Mouse (Mus musculus) lung, embryonic 15.5 days (tissue): ENCODE measurements around the gene Pax3. TPM values are rescaled to one million over a fixed set of nuclear protein-coding genes. Genes with fewer than 3 reads are reported as not detected.

Experiments
- ATAC-seq: fragments of 200-750 bp; cut with Nextera tagmentation; 2 replicates; pipeline ENCODE4 v1.8.0; 2017; ENCODE audit warnings: moderate number of reproducible peaks, borderline replicate concordance; ENCODE audit not compliant: low FRiP score, low TSS enrichment; ENCODE audit errors: extremely low read depth
- H3K27ac ChIP-seq: fragments of 300-500 bp; sonication (generic); 2 replicates; pipeline ENCODE4 v1.5.1; 2015; ENCODE audit warnings: moderate library complexity, mild to moderate bottlenecking, inconsistent platforms
- H3K27me3 ChIP-seq: fragments of 300-500 bp; sonication (generic); 2 replicates; pipeline ENCODE4 v1.6.1; 2015; ENCODE audit warnings: inconsistent platforms
- H3K36me3 ChIP-seq: fragments of 300-500 bp; sonication (generic); 2 replicates; pipeline ENCODE4 v1.6.1; 2015; ENCODE audit warnings: inconsistent platforms
- H3K4me1 ChIP-seq: fragments of 300-500 bp; sonication (generic); 2 replicates; pipeline ENCODE4 v1.6.1; 2015; ENCODE audit warnings: inconsistent platforms
- H3K4me2 ChIP-seq: fragments of 300-500 bp; sonication (generic); 2 replicates; pipeline ENCODE4 v1.6.1; 2015; ENCODE audit warnings: inconsistent platforms, mild to moderate bottlenecking, moderate library complexity
- H3K4me3 ChIP-seq: fragments of 300-500 bp; sonication (generic); 2 replicates; pipeline ENCODE4 v1.5.1; 2015; ENCODE audit warnings: mild to moderate bottlenecking, inconsistent platforms
- H3K9ac ChIP-seq: fragments of 300-500 bp; sonication (generic); 2 replicates; pipeline ENCODE4 v1.6.1; 2015; ENCODE audit warnings: inconsistent platforms
- H3K9me3 ChIP-seq: fragments of 300-500 bp; sonication (generic); 2 replicates; pipeline ENCODE4 v1.6.1; 2016; ENCODE audit warnings: inconsistent platforms
- WGBS: fragments of 180-500 bp; shearing (Covaris S2); methylation state at CpG from one replicate; pipeline ENCODE4 v1.1.7; 2015; 5-methylcytosine and 5-hydroxymethylcytosine counted together
- polyA plus RNA-seq: library from polyadenylated mRNA; unstranded; fragments of >200 nt; fragmentation: Nextera tagmentation; extraction: Ambion mirVana; gene quantifications from 2 replicates; pipeline ENCODE4 v1.2.1, GENCODE M21; 2015

The Pax3 gene
- polyA plus RNA-seq, 1 experiment from 2014 or later = 0.06 TPM

GRCm38 (mm10) chr1:78195771-78196712 lies 892 bp downstream of the Pax3 start:
- ATAC-seq = no peak
- no peaks in the 10 kb centered on the region for H3K36me3 ChIP-seq
- H3K4me3 ChIP-seq = peak overlapping the region; percentile 25
- H3K4me2 ChIP-seq = peak overlapping the region; percentile 51
- no peak overlapping the region for H3K27ac ChIP-seq
- peaks cover 100% of the 10 kb centered on the region for H3K27me3 ChIP-seq
- H3K9me3 ChIP-seq = no peaks in the 10 kb centered on the region
- WGBS = 1% methylated on average over 42 of the region's 42 CpGs
- peaks cover 13% of the 10 kb centered on the region for H3K4me1 ChIP-seq
- no peak overlapping the region for H3K9ac ChIP-seq

- Histone ChIP-seq H3K4me3 (no peak overlapping the region), H3K4me1 (peaks cover 13% of the 10 kb centered on the region)
These were observed 1.8 kb downstream of the Pax3 start for GRCm38 (mm10) chr1:78195145-78195544.

GRCm38 (mm10) chr1:78194381-78195047 lies 2.4 kb downstream of the Pax3 start:
- H3K27ac ChIP-seq = no peak overlapping the region
- H3K4me2 ChIP-seq = no peak overlapping the region
- ATAC-seq = no peak

More at GRCm38 (mm10) chr1:78195145-78195544, 1.8 kb downstream of the Pax3 start:
- Histone ChIP-seq H3K9ac (no peak overlapping the region), H3K36me3 (no peaks in the 10 kb centered on the region), H3K27me3 (peaks cover 100% of the 10 kb centered on the region), H3K27ac (no peak overlapping the region), H3K9me3 (no peaks in the 10 kb centered on the region), H3K4me2 (no peak overlapping the region)
- 3% methylated on average over 21 of the region's 21 CpGs for WGBS
- no peak for ATAC-seq

GRCm38 (mm10) chr1:78193465-78193991 lies 3.4 kb downstream of the Pax3 start:
- Histone ChIP-seq H3K27me3 (peaks cover 99% of the 10 kb centered on the region), H3K27ac (no peak overlapping the region), H3K9ac (no peak overlapping the region), H3K4me1 (peaks cover 18% of the 10 kb centered on the region), H3K4me2 (no peak overlapping the region; the same call in 1 of the 2 replicates), H3K36me3 (no peaks in the 10 kb centered on the region), H3K9me3 (no peaks in the 10 kb centered on the region), H3K4me3 (0 out of 2 replicates have a peak overlapping the region, but pooled peaks have one; percentile 6)
- ATAC-seq = no peak
- 2% methylated on average over 20 of the region's 20 CpGs for WGBS

More at GRCm38 (mm10) chr1:78194381-78195047, 2.4 kb downstream of the Pax3 start:
- Histone ChIP-seq H3K4me1 (peaks cover 15% of the 10 kb centered on the region), H3K9me3 (no peaks in the 10 kb centered on the region), H3K27me3 (peaks cover 100% of the 10 kb centered on the region), H3K4me3 (no peak overlapping the region), H3K9ac (no peak overlapping the region), H3K36me3 (no peaks in the 10 kb centered on the region)
- 3% methylated on average over 6 of the region's 6 CpGs for WGBS

- H3K27ac ChIP-seq = no peak overlapping the region
- no peak overlapping the region for H3K4me3 ChIP-seq
- no peak overlapping the region for H3K4me2 ChIP-seq
- peaks cover 18% of the 10 kb centered on the region for H3K4me1 ChIP-seq
- H3K27me3 ChIP-seq = peaks cover 99% of the 10 kb centered on the region
- WGBS = 2% methylated on average over 20 of the region's 20 CpGs
- no peak overlapping the region for H3K9ac ChIP-seq
- ATAC-seq = no peak
- no peaks in the 10 kb centered on the region for H3K36me3 ChIP-seq
- no peaks in the 10 kb centered on the region for H3K9me3 ChIP-seq
These were observed 4.0 kb downstream of the Pax3 start for GRCm38 (mm10) chr1:78192746-78193464.

GRCm38 (mm10) chr1:78192217-78192735 lies 4.7 kb downstream of the Pax3 start:
- no peaks in the 10 kb centered on the region for H3K36me3 ChIP-seq
- no peak overlapping the region for H3K9ac ChIP-seq
- no peak overlapping the region for H3K27ac ChIP-seq
- peaks cover 16% of the 10 kb centered on the region for H3K4me1 ChIP-seq
- ATAC-seq = no peak
- H3K4me3 ChIP-seq = no peak overlapping the region
- no peak overlapping the region for H3K4me2 ChIP-seq
- H3K27me3 ChIP-seq = peaks cover 99% of the 10 kb centered on the region
- H3K9me3 ChIP-seq = no peaks in the 10 kb centered on the region
- 7% methylated on average over 19 of the region's 19 CpGs for WGBS

GRCm38 (mm10) chr1:78191761-78192160 lies 5.2 kb downstream of the Pax3 start:
- no peak for ATAC-seq

GRCm38 (mm10) chr1:78191331-78191730 lies 5.6 kb downstream of the Pax3 start:
- Histone ChIP-seq H3K27ac (no peak overlapping the region), H3K4me3 (no peak overlapping the region), H3K9ac (no peak overlapping the region), H3K4me2 (no peak overlapping the region), H3K9me3 (no peaks in the 10 kb centered on the region), H3K27me3 (peaks cover 99% of the 10 kb centered on the region), H3K36me3 (no peaks in the 10 kb centered on the region), H3K4me1 (peaks cover 7% of the 10 kb centered on the region)
- 42% methylated on average over 1 of the region's 1 CpGs for WGBS
- no peak for ATAC-seq

More at GRCm38 (mm10) chr1:78191761-78192160, 5.2 kb downstream of the Pax3 start:
- no peak overlapping the region for H3K4me3 ChIP-seq
- WGBS = 37% methylated on average over 1 of the region's 1 CpGs
- no peak overlapping the region for H3K27ac ChIP-seq
- H3K4me1 ChIP-seq = peaks cover 11% of the 10 kb centered on the region
- no peaks in the 10 kb centered on the region for H3K36me3 ChIP-seq
- no peaks in the 10 kb centered on the region for H3K9me3 ChIP-seq
- no peak overlapping the region for H3K4me2 ChIP-seq
- H3K27me3 ChIP-seq = peaks cover 99% of the 10 kb centered on the region
- no peak overlapping the region for H3K9ac ChIP-seq

GRCm38 (mm10) chr1:78190386-78191111 lies 6.4 kb downstream of the Pax3 start:
- Histone ChIP-seq H3K4me1 (peaks cover 5% of the 10 kb centered on the region; the same call in 1 of the 2 replicates), H3K27me3 (peaks cover 99% of the 10 kb centered on the region), H3K9me3 (no peaks in the 10 kb centered on the region), H3K9ac (no peak overlapping the region), H3K36me3 (no peaks in the 10 kb centered on the region), H3K4me2 (no peak overlapping the region), H3K4me3 (no peak overlapping the region), H3K27ac (no peak overlapping the region)
- 9% methylated on average over 12 of the region's 12 CpGs for WGBS
- ATAC-seq = no peak

- H3K4me3 ChIP-seq = peak overlapping the region; percentile 26
- H3K9me3 ChIP-seq = no peaks in the 10 kb centered on the region
- 1% methylated on average over 47 of the region's 47 CpGs for whole genome bisulfite sequencing
- ATAC-seq = no peak; the same call in 1 of the 2 replicates
- H3K27me3 ChIP-seq = peaks cover 99% of the 10 kb centered on the region
- peak overlapping the region; percentile 52 for H3K4me2 ChIP-seq
- peaks cover 5% of the 10 kb centered on the region; the same call in 1 of the 2 replicates for H3K4me1 ChIP-seq
- H3K27ac ChIP-seq = no peak overlapping the region
- H3K9ac ChIP-seq = no peak overlapping the region
- no peaks in the 10 kb centered on the region for H3K36me3 ChIP-seq
These were observed 7.2 kb downstream of the Pax3 start for GRCm38 (mm10) chr1:78189501-78190345.
